Mouse (Mus musculus): ENCODE data around the gene Fth1. TPM values are rescaled to one million over a fixed set of nuclear protein-coding genes. Genes with fewer than 3 reads are reported as not detected.

Gene Fth1
- polyA plus RNA-seq, 1 experiment: 268 TPM

DNA sequence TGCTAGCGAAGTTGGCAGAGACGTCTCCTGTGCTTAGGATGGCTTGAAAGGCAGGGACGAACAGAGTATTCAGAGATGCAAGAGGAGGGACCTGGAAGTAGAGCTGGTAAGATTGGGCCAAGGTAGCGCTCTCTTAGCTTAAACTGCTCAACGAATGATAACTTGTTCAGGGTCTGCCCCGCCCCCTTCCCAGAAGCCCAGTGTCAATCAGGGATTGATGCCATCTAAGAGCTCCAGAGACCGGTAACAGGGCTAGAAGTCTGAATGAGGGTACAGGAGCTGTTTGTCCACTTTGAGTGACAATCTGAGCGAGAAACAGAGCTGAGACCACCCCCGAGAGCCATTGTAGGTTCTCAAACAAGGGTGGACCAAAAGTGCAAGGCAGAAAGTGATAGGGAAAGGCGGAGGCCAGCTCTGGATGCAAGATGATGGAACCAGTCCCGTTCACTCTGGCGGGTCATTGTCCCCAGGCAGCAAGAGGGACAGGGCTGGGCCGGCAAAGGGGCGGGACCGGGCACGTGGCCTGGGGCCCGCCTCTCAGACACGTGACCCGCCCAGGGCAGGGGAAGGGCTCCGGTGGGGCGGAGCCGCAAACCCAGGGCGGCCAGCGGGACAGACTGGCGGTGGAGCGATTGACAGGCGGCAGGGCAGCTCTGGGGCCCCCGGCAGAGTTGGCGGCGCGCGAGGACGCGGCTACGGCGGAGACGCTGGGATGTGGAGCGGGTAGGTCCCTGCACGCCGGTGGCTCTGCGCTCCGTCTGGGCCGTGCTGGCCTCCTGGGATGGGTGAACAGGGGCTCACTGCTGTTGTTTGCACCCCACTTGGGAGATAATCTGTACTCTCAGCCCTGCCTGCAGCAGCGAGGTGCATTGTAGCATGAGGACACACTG lies 37.5 kb downstream of the Fth1 start:
- peaks cover 12% of the 10 kb centered on the region for H3K4me1 ChIP-seq (ENCODE audit: control insufficient read depth, insufficient read depth, low read length)
- no peak overlapping the region for H3K27ac ChIP-seq (ENCODE audit: control insufficient read depth, insufficient read depth, low read depth, low read length)
- peak overlapping the region; percentile 60 for H3K4me3 ChIP-seq (ENCODE audit: control insufficient read depth, low read depth, low read length)
- no peaks in the 10 kb centered on the region for H3K36me3 ChIP-seq (ENCODE audit: control insufficient read depth, insufficient read depth, low read length)
- no peaks in the 10 kb centered on the region for H3K27me3 ChIP-seq (ENCODE audit: control insufficient read depth, insufficient read depth, low read length)
- TF ChIP-seq POLR2A (IDR thresholded peaks at IDR 0.05; ENCODE audit: control insufficient read depth, low read depth, low read length) (peak; percentile 16; the same call in 1 of the 2 replicates), CTCF (IDR thresholded peaks at IDR 0.05; ENCODE audit: control insufficient read depth, insufficient read depth, insufficient replicate concordance, low read depth, low read length) (no peak)

DNA sequence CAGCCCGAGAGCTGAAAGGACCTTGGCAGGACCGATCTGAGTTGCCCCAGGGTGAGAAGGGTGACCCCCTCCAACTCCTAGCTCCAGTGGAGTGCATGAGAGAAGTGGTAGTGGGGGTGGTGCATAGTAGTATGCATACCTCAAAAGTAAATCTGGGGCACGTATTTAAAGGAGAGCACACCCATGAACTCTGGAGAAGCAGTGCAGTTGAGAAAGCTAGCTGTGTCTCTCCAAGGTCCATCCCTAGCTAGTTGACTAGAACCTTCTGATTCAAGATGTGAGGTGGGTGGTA lies 38.1 kb downstream of the Fth1 start:
- peaks cover 10% of the 10 kb centered on the region for H3K4me1 ChIP-seq (ENCODE audit: control insufficient read depth, insufficient read depth, low read length)
- H3K27ac ChIP-seq (ENCODE audit: control insufficient read depth, insufficient read depth, low read depth, low read length): no peak overlapping the region
- TF ChIP-seq CTCF (IDR thresholded peaks at IDR 0.05; ENCODE audit: control insufficient read depth, insufficient read depth, insufficient replicate concordance, low read depth, low read length): no peak
- TF ChIP-seq POLR2A (IDR thresholded peaks at IDR 0.05; ENCODE audit: control insufficient read depth, low read depth, low read length): no peak

DNA sequence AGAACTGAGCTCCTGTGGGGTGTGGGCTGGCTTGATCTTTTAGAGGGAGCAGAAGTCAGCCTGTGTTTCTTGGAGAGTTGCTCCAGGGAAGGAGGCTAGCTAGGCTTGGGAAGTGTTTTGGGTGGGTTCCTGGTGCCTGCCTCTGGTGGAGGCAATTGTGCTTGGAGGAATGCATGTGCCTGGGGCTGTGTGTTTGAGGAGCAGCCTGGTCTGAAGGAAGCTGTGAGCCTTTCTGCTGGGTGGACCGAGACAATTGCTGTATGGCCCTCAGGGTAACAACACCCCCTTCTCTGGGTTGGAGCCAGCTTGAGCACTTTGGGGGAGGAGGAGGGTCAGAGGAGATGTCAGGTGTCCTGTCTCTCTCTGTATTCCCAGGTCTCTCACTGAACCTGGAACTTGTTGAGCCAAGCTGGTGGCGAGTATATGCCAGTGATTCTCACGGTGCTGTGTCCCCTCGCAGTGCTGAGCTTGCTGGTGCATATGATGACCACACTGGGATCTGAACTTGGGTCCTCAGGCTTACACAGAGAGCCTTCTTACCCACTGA lies 38.9 kb downstream of the Fth1 start:
- H3K4me3 ChIP-seq (ENCODE audit: control insufficient read depth, low read depth, low read length): no peak overlapping the region; the same call in 1 of the 2 replicates
- no peaks in the 10 kb centered on the region for H3K27me3 ChIP-seq (ENCODE audit: control insufficient read depth, insufficient read depth, low read length)
- peaks cover 12% of the 10 kb centered on the region for H3K4me1 ChIP-seq (ENCODE audit: control insufficient read depth, insufficient read depth, low read length)
- no peaks in the 10 kb centered on the region for H3K36me3 ChIP-seq (ENCODE audit: control insufficient read depth, insufficient read depth, low read length)
- no peak for TF ChIP-seq POLR2A (IDR thresholded peaks at IDR 0.05; ENCODE audit: control insufficient read depth, low read depth, low read length)
- no peak for TF ChIP-seq CTCF (IDR thresholded peaks at IDR 0.05; ENCODE audit: control insufficient read depth, insufficient read depth, insufficient replicate concordance, low read depth, low read length)
- no peak overlapping the region for H3K27ac ChIP-seq (ENCODE audit: control insufficient read depth, insufficient read depth, low read depth, low read length)

More for the DNA sequence above, 38.1 kb downstream of the Fth1 start:
- Histone ChIP-seq H3K36me3 (ENCODE audit: control insufficient read depth, insufficient read depth, low read length) (no peaks in the 10 kb centered on the region), H3K4me3 (ENCODE audit: control insufficient read depth, low read depth, low read length) (peak overlapping the region; percentile 60), H3K27me3 (ENCODE audit: control insufficient read depth, insufficient read depth, low read length) (no peaks in the 10 kb centered on the region)

DNA sequence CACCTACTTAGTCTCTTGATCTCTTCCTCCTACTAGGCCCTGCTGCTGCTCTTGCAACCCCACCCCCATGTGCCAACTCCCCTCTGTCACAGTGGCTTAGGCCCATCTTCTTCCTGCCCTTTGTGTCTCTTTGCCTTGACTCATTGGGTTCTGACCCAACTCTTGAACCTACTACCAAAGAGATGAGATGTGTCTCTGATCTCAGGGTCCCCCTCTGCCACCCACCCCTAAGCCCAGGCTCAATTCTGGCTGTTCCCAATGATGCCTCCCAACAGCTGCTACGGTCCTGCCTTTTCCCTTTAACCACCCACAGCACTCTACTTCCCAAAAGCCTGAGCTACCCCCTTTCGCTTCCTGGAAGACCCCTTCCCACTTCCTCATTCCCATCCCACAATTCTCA lies 41.6 kb downstream of the Fth1 start:
- Histone ChIP-seq H3K27ac (ENCODE audit: control insufficient read depth, insufficient read depth, low read depth, low read length) (no peak overlapping the region), H3K27me3 (ENCODE audit: control insufficient read depth, insufficient read depth, low read length) (no peaks in the 10 kb centered on the region), H3K4me1 (ENCODE audit: control insufficient read depth, insufficient read depth, low read length) (peaks cover 14% of the 10 kb centered on the region), H3K4me3 (ENCODE audit: control insufficient read depth, low read depth, low read length) (no peak overlapping the region), H3K36me3 (ENCODE audit: control insufficient read depth, insufficient read depth, low read length) (no peaks in the 10 kb centered on the region)
- TF ChIP-seq POLR2A (IDR thresholded peaks at IDR 0.05; ENCODE audit: control insufficient read depth, low read depth, low read length) (no peak), CTCF (IDR thresholded peaks at IDR 0.05; ENCODE audit: control insufficient read depth, insufficient read depth, insufficient replicate concordance, low read depth, low read length) (no peak)

DNA sequence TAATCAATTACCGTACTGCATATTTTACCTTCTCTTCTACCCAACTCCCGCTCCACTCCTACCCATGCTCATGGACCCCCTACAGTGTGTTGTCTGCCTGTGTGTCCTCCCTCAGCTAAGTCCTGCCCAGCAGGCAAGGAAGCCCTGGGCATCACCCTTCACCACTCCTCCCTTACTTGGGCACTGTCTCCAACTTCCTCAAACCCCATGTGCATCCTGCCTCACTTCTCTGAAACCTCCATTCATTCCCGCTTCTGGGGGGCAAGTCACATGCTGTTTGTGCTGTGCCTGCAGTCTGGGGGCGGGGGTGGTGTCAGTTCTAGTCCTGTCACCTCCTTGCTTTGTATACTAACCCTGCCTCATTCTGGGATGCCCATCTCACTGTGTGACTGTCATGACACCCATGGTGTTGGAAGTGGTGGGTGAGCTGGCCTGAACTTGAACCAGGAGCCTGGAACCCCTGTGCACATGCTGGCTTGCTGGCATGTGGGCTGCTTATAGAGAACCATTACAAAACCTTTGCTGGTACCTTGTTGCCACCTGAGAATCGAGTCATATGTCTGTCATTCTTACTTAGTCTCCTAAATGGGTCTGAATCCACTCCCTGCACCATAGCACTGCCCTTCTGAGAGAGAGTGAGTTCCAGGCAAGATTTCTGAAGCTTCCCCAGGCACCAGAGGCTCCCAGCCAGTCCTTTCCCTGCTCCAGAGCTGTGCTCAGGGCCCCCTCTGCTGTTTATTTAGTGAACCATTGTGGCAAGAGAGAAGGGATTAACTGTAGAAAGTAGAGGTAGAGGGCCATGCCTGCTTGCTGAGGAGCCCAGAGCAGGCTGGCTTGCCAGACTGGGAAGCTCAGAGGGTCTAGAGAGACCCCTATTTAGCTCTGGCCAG lies 42.3 kb downstream of the Fth1 start:
- peaks cover 12% of the 10 kb centered on the region for H3K4me1 ChIP-seq (ENCODE audit: control insufficient read depth, insufficient read depth, low read length)

DNA sequence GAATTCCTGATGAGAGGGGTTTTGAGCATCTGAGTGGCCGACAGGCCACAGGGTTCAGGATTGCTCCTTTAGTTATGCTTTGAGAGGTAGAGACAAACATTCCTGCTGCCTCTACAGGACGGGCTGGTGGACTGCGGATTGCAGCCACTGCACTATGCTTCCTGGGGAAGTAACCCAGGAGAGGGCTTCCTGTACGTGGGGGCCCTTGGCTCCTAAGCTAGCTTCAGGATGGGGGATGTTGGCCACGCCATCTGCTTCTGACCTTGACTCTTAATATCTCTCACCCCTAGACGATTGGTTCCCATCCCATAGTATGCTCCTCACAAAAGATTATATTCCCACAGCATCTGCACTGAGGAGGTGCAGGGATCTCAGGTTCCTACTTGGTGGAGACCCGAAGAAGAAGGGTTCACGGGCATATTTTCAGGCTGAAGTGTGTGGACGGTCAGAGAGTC lies 42.9 kb downstream of the Fth1 start:
- Histone ChIP-seq H3K4me3 (ENCODE audit: control insufficient read depth, low read depth, low read length) (no peak overlapping the region), H3K27ac (ENCODE audit: control insufficient read depth, insufficient read depth, low read depth, low read length) (peak overlapping the region; percentile 61; the same call in 1 of the 2 replicates), H3K4me1 (ENCODE audit: control insufficient read depth, insufficient read depth, low read length) (peaks cover 6% of the 10 kb centered on the region), H3K36me3 (ENCODE audit: control insufficient read depth, insufficient read depth, low read length) (no peaks in the 10 kb centered on the region), H3K27me3 (ENCODE audit: control insufficient read depth, insufficient read depth, low read length) (no peaks in the 10 kb centered on the region)
- no peak for TF ChIP-seq POLR2A (IDR thresholded peaks at IDR 0.05; ENCODE audit: control insufficient read depth, low read depth, low read length)
- no peak for TF ChIP-seq CTCF (IDR thresholded peaks at IDR 0.05; ENCODE audit: control insufficient read depth, insufficient read depth, insufficient replicate concordance, low read depth, low read length)

More for the DNA sequence above, 42.3 kb downstream of the Fth1 start:
- Histone ChIP-seq H3K36me3 (ENCODE audit: control insufficient read depth, insufficient read depth, low read length) (no peaks in the 10 kb centered on the region), H3K27me3 (ENCODE audit: control insufficient read depth, insufficient read depth, low read length) (no peaks in the 10 kb centered on the region), H3K27ac (ENCODE audit: control insufficient read depth, insufficient read depth, low read depth, low read length) (no peak overlapping the region), H3K4me3 (ENCODE audit: control insufficient read depth, low read depth, low read length) (no peak overlapping the region)
- no peak for TF ChIP-seq POLR2A (IDR thresholded peaks at IDR 0.05; ENCODE audit: control insufficient read depth, low read depth, low read length)
- 0 out of 2 replicates have a peak, but pooled peaks have one; percentile 11 for TF ChIP-seq CTCF (IDR thresholded peaks at IDR 0.05; ENCODE audit: control insufficient read depth, insufficient read depth, insufficient replicate concordance, low read depth, low read length)

All from testis, adult 2 months (tissue).